Mouse (Mus musculus) MEL (cell line): Measurements from ENCODE around the gene Abcc10. TPM values are rescaled to one million over a fixed set of nuclear protein-coding genes. Genes with fewer than 3 reads are reported as not detected.

Experiments used
- DNase-seq: peaks from one replicate; pipeline ENCODE4 v3.0.0; 2011; ENCODE audit warnings: low read depth, low spot score
- H3K27ac ChIP-seq: 2 replicates; pipeline ENCODE4 v1.5.1; 2012; ENCODE audit warnings: low read depth, mild to moderate bottlenecking, control low read depth, low read length, moderate library complexity; ENCODE audit not compliant: control insufficient read depth
- H3K27me3 ChIP-seq, 2 experiments: fragments of 150-350 bp in 1 of 2; sonication (generic) in 1 of 2; 2 replicates each; pipeline ENCODE4 v1.6.1; 2012; ENCODE audit warnings: low read length in 2 of 2, mild to moderate bottlenecking in 2 of 2, improper control_type of control experiment in 1 of 2, moderate library complexity in 1 of 2; ENCODE audit not compliant: insufficient read depth in 2 of 2, control insufficient read depth in 1 of 2
- H3K36me3 ChIP-seq, 2 experiments: 2 replicates each; pipeline ENCODE4 v1.6.1; 2012 to 2014; ENCODE audit warnings: low read length in 2 of 2, improper control_type of control experiment in 1 of 2, inconsistent platforms in 1 of 2, mild to moderate bottlenecking in 1 of 2; ENCODE audit not compliant: insufficient read depth in 2 of 2, control insufficient read depth in 1 of 2
- H3K4me1 ChIP-seq, 2 experiments: fragments of 150-350 bp in 1 of 2; sonication (generic) in 1 of 2; 2 replicates each; pipeline ENCODE4 v1.6.1; 2012; ENCODE audit warnings: low read length in 2 of 2, improper control_type of control experiment in 1 of 2, mild to moderate bottlenecking in 1 of 2; ENCODE audit not compliant: insufficient read depth in 2 of 2, control insufficient read depth in 1 of 2
- H3K4me3 ChIP-seq, 2 experiments: fragments of 150-350 bp in 1 of 2; sonication (generic) in 1 of 2; 2 replicates each; pipeline ENCODE4 v1.5.1; 2012; ENCODE audit warnings: low read depth in 2 of 2, low read length in 2 of 2, mild to moderate bottlenecking in 2 of 2, moderate library complexity in 2 of 2, control low read depth in 1 of 2, improper control_type of control experiment in 1 of 2; ENCODE audit not compliant: control insufficient read depth in 1 of 2, insufficient read depth in 1 of 2
- H3K79me2 ChIP-seq: 2 replicates; pipeline ENCODE4 v1.6.1; 2012; ENCODE audit warnings: mild to moderate bottlenecking, low read length, moderate library complexity; ENCODE audit not compliant: control insufficient read depth, poor library complexity, insufficient read depth
- H3K9ac ChIP-seq: 2 replicates; pipeline ENCODE4 v1.6.1; 2012; ENCODE audit warnings: low read depth, mild to moderate bottlenecking, control low read depth, low read length, moderate library complexity; ENCODE audit not compliant: control insufficient read depth, poor library complexity, severe bottlenecking
- H3K9me3 ChIP-seq: fragments of 150-350 bp; sonication (generic); replicated peaks from 2 replicates; pipeline ENCODE4 v1.6.1; 2012; ENCODE audit warnings: mild to moderate bottlenecking, low read length, improper control_type of control experiment, moderate library complexity; ENCODE audit not compliant: insufficient read depth
- BHLHE40 ChIP-seq: IDR thresholded peaks from 2 replicates; pipeline ENCODE4 v1.6.1; 2012; ENCODE audit warnings: low read depth, mild to moderate bottlenecking, inconsistent platforms, low read length, improper control_type of control experiment, borderline replicate concordance
- CHD1 ChIP-seq: IDR thresholded peaks from 2 replicates; pipeline ENCODE4 v1.6.1; 2012; ENCODE audit warnings: low read depth, mild to moderate bottlenecking, inconsistent platforms, low read length, improper control_type of control experiment
- CHD2 ChIP-seq: IDR thresholded peaks from 2 replicates; pipeline ENCODE4 v1.6.1; 2011; ENCODE audit warnings: low read length, improper control_type of control experiment
- CTCF ChIP-seq, 3 experiments: IDR thresholded peaks in 2 of 3; conservative IDR thresholded peaks in 1 of 3; 2 replicates each; pipeline ENCODE4 v1.5.1; 2011 to 2012; ENCODE audit warnings: low read length in 3 of 3, low read depth in 2 of 3, mild to moderate bottlenecking in 2 of 3, improper control_type of control experiment in 1 of 3, inconsistent platforms in 1 of 3, mixed read lengths in 1 of 3, moderate library complexity in 1 of 3; ENCODE audit not compliant: control insufficient read depth in 1 of 3, insufficient read depth in 1 of 3, poor library complexity in 1 of 3, severe bottlenecking in 1 of 3
- ELF1 ChIP-seq: IDR thresholded peaks from 2 replicates; pipeline ENCODE4 v1.6.1; 2014; ENCODE audit warnings: low read depth, mild to moderate bottlenecking, inconsistent platforms, low read length, improper control_type of control experiment, moderate library complexity
- GABPA ChIP-seq: IDR thresholded peaks from 2 replicates; pipeline ENCODE4 v1.6.1; 2012; ENCODE audit warnings: low read depth, mild to moderate bottlenecking, inconsistent platforms, low read length, improper control_type of control experiment, moderate library complexity
- HCFC1 ChIP-seq: IDR thresholded peaks from 2 replicates; pipeline ENCODE4 v1.6.1; 2012; ENCODE audit warnings: low read depth, mild to moderate bottlenecking, inconsistent platforms, low read length, improper control_type of control experiment, moderate library complexity
- KAT2A ChIP-seq: conservative IDR thresholded peaks from 2 replicates; pipeline ENCODE4 v1.6.1; 2012; ENCODE audit warnings: low read depth, low read length, improper control_type of control experiment, inconsistent platforms
- MAFK ChIP-seq: IDR thresholded peaks from 2 replicates; pipeline ENCODE4 v1.6.1; 2011; ENCODE audit warnings: low read depth, mild to moderate bottlenecking, low read length, improper control_type of control experiment, borderline replicate concordance
- MAZ ChIP-seq: IDR thresholded peaks from 2 replicates; pipeline ENCODE4 v1.6.1; 2012; ENCODE audit warnings: low read depth, mild to moderate bottlenecking, inconsistent platforms, low read length, improper control_type of control experiment
- MEF2A ChIP-seq: IDR thresholded peaks from 2 replicates; pipeline ENCODE4 v1.6.1; 2014; ENCODE audit warnings: low read depth, mild to moderate bottlenecking, inconsistent platforms, low read length, improper control_type of control experiment; ENCODE audit not compliant: poor library complexity, insufficient replicate concordance, severe bottlenecking; ENCODE audit errors: extremely low read depth
- NRF1 ChIP-seq: IDR thresholded peaks from 2 replicates; pipeline ENCODE4 v1.6.1; 2014; ENCODE audit warnings: low read depth, mild to moderate bottlenecking, inconsistent platforms, low read length, improper control_type of control experiment, moderate library complexity; ENCODE audit not compliant: poor library complexity, insufficient read depth, severe bottlenecking
- POLR2AphosphoS2 ChIP-seq: IDR thresholded peaks from 2 replicates; pipeline ENCODE4 v1.6.1; 2011; ENCODE audit warnings: low read length, improper control_type of control experiment
- RAD21 ChIP-seq: IDR thresholded peaks from 2 replicates; pipeline ENCODE4 v1.6.1; 2011; ENCODE audit warnings: mild to moderate bottlenecking, low read depth, low read length, improper control_type of control experiment
- SMC3 ChIP-seq: IDR thresholded peaks from 2 replicates; pipeline ENCODE4 v1.6.1; 2011; ENCODE audit warnings: low read depth, low read length, improper control_type of control experiment
- UBTF ChIP-seq: IDR thresholded peaks from 2 replicates; pipeline ENCODE4 v1.6.1; 2012; ENCODE audit warnings: low read depth, mild to moderate bottlenecking, inconsistent platforms, low read length, improper control_type of control experiment, moderate library complexity, borderline replicate concordance; ENCODE audit not compliant: insufficient read depth
- USF1 ChIP-seq: IDR thresholded peaks from 2 replicates; pipeline ENCODE4 v1.6.1; 2014; ENCODE audit warnings: low read depth, mild to moderate bottlenecking, inconsistent platforms, low read length, improper control_type of control experiment, moderate library complexity
- ZKSCAN1 ChIP-seq: IDR thresholded peaks from 2 replicates; pipeline ENCODE4 v1.6.1; 2012; ENCODE audit warnings: low read depth, mild to moderate bottlenecking, inconsistent platforms, low read length, improper control_type of control experiment, moderate library complexity
- ZMIZ1 ChIP-seq: IDR thresholded peaks from 2 replicates; pipeline ENCODE4 v1.6.1; 2012; ENCODE audit warnings: low read depth, mild to moderate bottlenecking, inconsistent platforms, low read length, improper control_type of control experiment, moderate library complexity
- ZNF384 ChIP-seq: IDR thresholded peaks from 2 replicates; pipeline ENCODE4 v1.6.1; 2012; ENCODE audit warnings: low read depth, mild to moderate bottlenecking, inconsistent platforms, low read length, improper control_type of control experiment
- polyA plus RNA-seq, 2 experiments: library from polyadenylated mRNA; stranded (reverse) in 1 of 2; unstranded in 1 of 2; fragments of >175 nt in 1 of 2; fragments of >200 nt in 1 of 2; gene quantifications; 2 replicates each; pipeline versions ENCODE4 v1.2.1 to v1.2.4; 2012; ENCODE audit warnings: low replicate concordance in 2 of 2, low read depth in 1 of 2; ENCODE audit not compliant: insufficient read length in 2 of 2, insufficient read depth in 1 of 2, missing spikeins in 1 of 2
- total RNA-seq: library from RNA; depleted of rRNA; stranded (reverse); fragments of 300-350 nt; gene quantifications from 2 replicates; pipeline ENCODE4 v1.2.3, GENCODE M21; 2012

Gene Abcc10
- total and polyA plus RNA-seq, 3 experiments = 4.0 to 6.2 TPM; not detected in 1

- peak; percentile 85 for TF ChIP-seq HCFC1
- TF ChIP-seq GABPA = no peak
- no peak for TF ChIP-seq MAFK
Measured at GRCm38 (mm10) chr17:46327906-46328534, at the start of gene Abcc10 (continued).

DNA sequence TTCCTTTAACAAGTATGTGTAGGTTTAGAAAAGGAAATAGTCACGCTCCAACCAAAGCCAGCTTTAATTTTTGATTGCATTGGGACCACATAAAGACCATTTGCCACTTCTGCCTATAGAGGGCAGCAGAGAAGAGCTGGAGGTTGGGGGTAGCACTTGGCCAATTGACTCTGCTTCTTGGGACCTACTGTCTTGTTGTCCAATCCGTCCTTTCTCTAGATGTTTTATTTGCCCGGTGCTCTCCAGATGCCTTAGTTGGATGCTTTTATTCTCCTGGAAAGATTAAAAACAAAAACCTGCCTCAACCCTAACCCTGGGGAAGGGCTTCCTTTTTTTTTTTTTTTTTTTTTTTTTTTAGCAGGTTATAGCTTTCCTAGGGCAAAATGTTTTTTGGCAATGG, 43.6 kb upstream of the Abcc10 start:
- TF ChIP-seq CTCF (IDR thresholded peaks at IDR 0.05 in 2 of 3, conservative IDR thresholded peaks at IDR 0.05 in 1 of 3; ENCODE audit: control insufficient read depth in 1 of 3, insufficient read depth in 1 of 3, low read depth in 2 of 3, low read length in 3 of 3, poor library complexity in 1 of 3, severe bottlenecking in 1 of 3) = peak; percentile 60 to 77 (median 70)
- no peak for TF ChIP-seq KAT2A
- no peak for TF ChIP-seq ELF1
- peak; percentile 72; the same call in 1 of the 2 replicates for TF ChIP-seq ZNF384
- TF ChIP-seq ZKSCAN1 = no peak
- no peak for TF ChIP-seq MAFK
- TF ChIP-seq POLR2AphosphoS2 = no peak
- TF ChIP-seq CHD2 = no peak
- TF ChIP-seq UBTF = no peak
- TF ChIP-seq NRF1 = no peak
- no peak for TF ChIP-seq CHD1
- no peak for TF ChIP-seq HCFC1
- TF ChIP-seq SMC3 = peak; percentile 44
- no peak for TF ChIP-seq MEF2A
- no peak for TF ChIP-seq BHLHE40
- TF ChIP-seq ZMIZ1 = no peak
- TF ChIP-seq MAZ = no peak
- TF ChIP-seq USF1 = no peak
- TF ChIP-seq RAD21 = peak; percentile 34
- DNase-seq = peak; percentile 64
- H3K9ac ChIP-seq = no peak overlapping the region
- no peaks in the 10 kb centered on the region for H3K36me3 ChIP-seq
- H3K4me3 ChIP-seq = no peak overlapping the region
- H3K27me3 ChIP-seq = peaks cover 0 to 5% of the 10 kb centered on the region in 2 experiments; a peak in 2 of 4 replicates
- H3K9me3 ChIP-seq = no peaks in the 10 kb centered on the region
- no peaks in the 10 kb centered on the region for H3K79me2 ChIP-seq
- no peaks in the 10 kb centered on the region for H3K4me1 ChIP-seq
- H3K27ac ChIP-seq = no peak overlapping the region
